Mouse (Mus musculus): ENCODE results near the gene Plekhg6. TPM values are rescaled to one million over a fixed set of nuclear protein-coding genes. Genes with fewer than 3 reads are reported as not detected.

Gene Plekhg6
- total RNA-seq, 1 experiment, result 1.1 TPM

DNA sequence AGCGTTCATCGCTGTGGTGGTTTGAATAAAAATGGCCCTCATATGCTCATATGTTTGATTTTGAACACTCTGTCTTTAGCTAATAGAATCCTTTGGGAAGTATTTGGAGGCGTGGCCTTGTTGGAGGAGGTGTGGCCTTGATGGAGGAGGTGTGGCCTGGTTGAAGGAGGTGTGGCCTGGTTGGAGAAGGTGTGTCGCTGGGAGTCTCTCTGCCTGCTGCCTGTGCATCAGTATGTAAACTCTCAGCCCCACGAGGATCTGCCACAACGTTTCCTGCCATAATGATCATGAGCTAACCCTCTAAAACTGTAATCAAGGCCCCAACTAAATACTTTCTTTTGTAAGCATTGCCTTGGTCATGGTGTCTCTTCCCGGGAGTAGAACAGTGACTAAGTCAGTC lies 26.6 kb upstream of the Plekhg6 start:
- Histone ChIP-seq H3K9me3 (ENCODE audit: control insufficient read depth, insufficient read depth, low read depth, low read length) (no peaks in the 10 kb centered on the region), H3K4me1 (ENCODE audit: control insufficient read depth in 2 of 2, insufficient read depth in 2 of 2, low read length in 2 of 2, poor library complexity in 1 of 2) (peaks cover 4 to 16% of the 10 kb centered on the region in 2 experiments; a peak in 3 of 4 replicates), H3K9ac (ENCODE audit: insufficient read depth, low read depth, low read length, poor library complexity, severe bottlenecking) (no peak overlapping the region), H3K27ac (ENCODE audit: insufficient read depth, low read depth, low read length, poor library complexity, severe bottlenecking) (no peak overlapping the region), H3K4me3 (ENCODE audit: insufficient read depth in 1 of 2, low read depth in 1 of 2, low read length in 2 of 2, poor library complexity in 1 of 2, severe bottlenecking in 1 of 2) (no peak overlapping the region), H3K36me3 (ENCODE audit: control insufficient read depth, insufficient read depth, low read length, poor library complexity, severe bottlenecking) (no peaks in the 10 kb centered on the region)
- TF ChIP-seq ZC3H11A (IDR thresholded peaks at IDR 0.05; ENCODE audit: borderline replicate concordance, low read depth, low read length) (no peak), ZNF384 (IDR thresholded peaks at IDR 0.05; ENCODE audit: low read depth, low read length) (no peak), MAFK (IDR thresholded peaks at IDR 0.05; ENCODE audit: insufficient read depth, low read depth, low read length) (no peak), HCFC1 (IDR thresholded peaks at IDR 0.05; ENCODE audit: borderline replicate concordance, insufficient read depth, low read length) (no peak), CHD2 (IDR thresholded peaks at IDR 0.05; ENCODE audit: low read depth, low read length) (no peak)
- DNase-seq (ENCODE audit: low read depth, low spot score), result no peak
- in situ Hi-C loops (cut with MboI; ENCODE audit: low sequenced_read_pairs in 2 of 2, unreplicated experiment in 2 of 2), result no loop called here

DNA sequence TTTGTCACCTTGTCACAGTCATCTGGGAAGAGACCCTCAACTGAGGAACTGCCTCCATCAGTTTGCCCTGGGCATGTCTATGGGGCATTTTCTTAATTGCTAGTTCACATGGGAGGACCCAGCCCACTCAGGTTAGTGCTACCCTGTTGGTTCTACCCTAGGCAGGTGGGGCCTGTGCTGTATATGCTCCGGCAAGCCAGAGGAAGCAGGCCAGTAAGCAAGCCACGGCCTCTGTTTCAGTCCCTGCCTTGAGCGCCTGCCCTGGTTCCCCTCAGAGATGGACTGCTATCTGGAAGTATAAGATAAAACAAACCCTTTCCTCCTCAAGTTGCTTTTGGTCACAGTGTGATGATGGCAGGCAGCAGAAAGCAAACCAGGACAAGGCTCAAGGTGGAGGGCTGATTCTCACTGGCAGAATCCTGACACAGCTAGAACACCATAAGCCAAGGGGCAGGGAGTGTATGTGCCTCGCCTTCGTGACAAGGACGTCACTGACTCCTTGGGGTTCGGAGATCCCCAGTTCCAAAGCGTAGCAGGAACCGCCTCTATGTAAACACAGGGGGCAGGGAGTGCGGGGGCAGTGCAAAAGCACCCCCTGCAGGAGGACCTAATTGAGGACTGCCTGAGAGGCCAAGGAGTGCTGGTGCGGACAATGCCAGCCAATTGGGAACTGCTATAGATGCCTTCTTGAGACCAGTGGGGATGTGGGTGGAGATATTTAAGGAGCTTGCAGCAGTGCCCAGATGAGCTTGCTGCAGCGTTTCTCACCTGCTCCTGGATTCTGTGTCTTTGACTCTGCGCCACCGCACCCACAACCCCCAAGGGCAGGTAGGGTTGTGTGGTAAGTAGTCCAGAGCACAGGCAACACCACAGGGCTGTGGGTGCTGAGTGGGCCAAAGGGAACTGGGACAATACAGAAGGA lies 25.1 kb upstream of the Plekhg6 start:
- DNase-seq (ENCODE audit: low read depth, low spot score), result no peak
- no peak overlapping the region for H3K27ac ChIP-seq (ENCODE audit: insufficient read depth, low read depth, low read length, poor library complexity, severe bottlenecking)
- in situ Hi-C loops (cut with MboI; ENCODE audit: low sequenced_read_pairs in 2 of 2, unreplicated experiment in 2 of 2), result no loop called here
- no peak overlapping the region for H3K9ac ChIP-seq (ENCODE audit: insufficient read depth, low read depth, low read length, poor library complexity, severe bottlenecking)
- H3K9me3 ChIP-seq (ENCODE audit: control insufficient read depth, insufficient read depth, low read depth, low read length), result no peaks in the 10 kb centered on the region
- peaks cover 4 to 10% of the 10 kb centered on the region in 2 experiments; a peak in 3 of 4 replicates for H3K4me1 ChIP-seq (ENCODE audit: control insufficient read depth in 2 of 2, insufficient read depth in 2 of 2, low read length in 2 of 2, poor library complexity in 1 of 2)
- no peaks in the 10 kb centered on the region for H3K36me3 ChIP-seq (ENCODE audit: control insufficient read depth, insufficient read depth, low read length, poor library complexity, severe bottlenecking)
- no peak for TF ChIP-seq HCFC1 (IDR thresholded peaks at IDR 0.05; ENCODE audit: borderline replicate concordance, insufficient read depth, low read length)
- TF ChIP-seq CHD2 (IDR thresholded peaks at IDR 0.05; ENCODE audit: low read depth, low read length), result no peak
- no peak for TF ChIP-seq ZC3H11A (IDR thresholded peaks at IDR 0.05; ENCODE audit: borderline replicate concordance, low read depth, low read length)
- no peak for TF ChIP-seq MAFK (IDR thresholded peaks at IDR 0.05; ENCODE audit: insufficient read depth, low read depth, low read length)
- no peak for TF ChIP-seq ZNF384 (IDR thresholded peaks at IDR 0.05; ENCODE audit: low read depth, low read length)
- H3K4me3 ChIP-seq (ENCODE audit: insufficient read depth in 1 of 2, low read depth in 1 of 2, low read length in 2 of 2, poor library complexity in 1 of 2, severe bottlenecking in 1 of 2), result no peak overlapping the region; a peak in 1 of 4 replicates

DNA sequence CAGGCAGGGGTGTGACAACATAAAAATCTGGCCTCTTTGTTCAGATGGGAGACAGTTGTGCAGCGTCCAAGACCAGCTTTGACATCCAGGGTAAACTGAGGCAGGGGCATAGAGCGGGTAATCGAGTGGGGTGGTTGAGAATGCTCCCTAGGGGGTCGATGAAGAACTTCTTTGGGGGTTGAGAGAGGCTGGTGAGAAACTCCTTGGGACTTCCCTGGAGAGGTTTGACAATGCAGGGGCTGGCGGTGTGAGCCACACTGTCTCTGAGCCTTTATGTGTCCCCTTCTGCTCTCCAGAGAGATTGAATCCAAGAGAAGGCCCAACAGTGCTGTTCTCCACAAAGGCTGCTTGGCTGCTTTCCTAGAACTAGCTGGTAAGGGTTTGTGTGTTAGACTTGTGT lies 9.3 kb upstream of the Plekhg6 start:
- Histone ChIP-seq H3K4me3 (ENCODE audit: insufficient read depth in 1 of 2, low read depth in 1 of 2, low read length in 2 of 2, poor library complexity in 1 of 2, severe bottlenecking in 1 of 2) (no peak overlapping the region), H3K36me3 (ENCODE audit: control insufficient read depth, insufficient read depth, low read length, poor library complexity, severe bottlenecking) (no peaks in the 10 kb centered on the region), H3K9me3 (ENCODE audit: control insufficient read depth, insufficient read depth, low read depth, low read length) (no peaks in the 10 kb centered on the region), H3K9ac (ENCODE audit: insufficient read depth, low read depth, low read length, poor library complexity, severe bottlenecking) (no peak overlapping the region), H3K27ac (ENCODE audit: insufficient read depth, low read depth, low read length, poor library complexity, severe bottlenecking) (no peak overlapping the region), H3K4me1 (ENCODE audit: control insufficient read depth in 2 of 2, insufficient read depth in 2 of 2, low read length in 2 of 2, poor library complexity in 1 of 2) (peaks cover 2 to 5% of the 10 kb centered on the region in 2 experiments; a peak in 1 of 4 replicates)
- in situ Hi-C loops (cut with MboI; ENCODE audit: low sequenced_read_pairs in 2 of 2, unreplicated experiment in 2 of 2), result no loop called here
- DNase-seq (ENCODE audit: low read depth, low spot score), result no peak
- TF ChIP-seq ZNF384 (IDR thresholded peaks at IDR 0.05; ENCODE audit: low read depth, low read length), result no peak

DNA sequence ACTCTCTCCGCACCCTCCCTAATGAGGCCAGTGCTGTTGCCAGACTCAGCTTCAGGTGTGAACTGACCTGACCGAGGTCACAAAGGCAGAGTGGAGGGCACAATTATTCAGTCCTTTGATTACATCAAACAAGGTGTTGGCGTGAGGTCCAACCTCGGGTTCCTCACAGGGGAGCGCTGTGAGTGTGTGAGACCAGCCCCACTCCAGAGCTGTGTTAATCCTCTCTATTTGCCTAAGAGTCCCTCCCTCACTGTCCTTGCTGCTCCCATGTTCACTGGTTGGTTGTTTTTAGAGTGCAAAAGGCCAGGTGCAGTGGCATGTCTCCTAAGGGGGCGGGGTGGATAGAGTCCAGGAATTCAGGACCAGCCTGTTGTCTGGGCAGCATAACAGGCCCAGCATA lies 5.5 kb upstream of the Plekhg6 start:
- in situ Hi-C loops (cut with MboI; ENCODE audit: low sequenced_read_pairs in 2 of 2, unreplicated experiment in 2 of 2), result no loop called here
- H3K9me3 ChIP-seq (ENCODE audit: control insufficient read depth, insufficient read depth, low read depth, low read length), result no peaks in the 10 kb centered on the region
- no peak overlapping the region for H3K9ac ChIP-seq (ENCODE audit: insufficient read depth, low read depth, low read length, poor library complexity, severe bottlenecking)
- peaks cover 2 to 7% of the 10 kb centered on the region in 2 experiments; a peak in 1 of 4 replicates for H3K4me1 ChIP-seq (ENCODE audit: control insufficient read depth in 2 of 2, insufficient read depth in 2 of 2, low read length in 2 of 2, poor library complexity in 1 of 2)
- H3K36me3 ChIP-seq (ENCODE audit: control insufficient read depth, insufficient read depth, low read length, poor library complexity, severe bottlenecking), result no peaks in the 10 kb centered on the region
- no peak for TF ChIP-seq ZC3H11A (IDR thresholded peaks at IDR 0.05; ENCODE audit: borderline replicate concordance, low read depth, low read length)
- no peak overlapping the region for H3K27ac ChIP-seq (ENCODE audit: insufficient read depth, low read depth, low read length, poor library complexity, severe bottlenecking)
- no peak for DNase-seq (ENCODE audit: low read depth, low spot score)
- H3K4me3 ChIP-seq (ENCODE audit: insufficient read depth in 1 of 2, low read depth in 1 of 2, low read length in 2 of 2, poor library complexity in 1 of 2, severe bottlenecking in 1 of 2), result no peak overlapping the region

All from ES-E14 (cell line).